Mouse (Mus musculus): ENCODE measurements around the gene Dcdc2a.

Gene Dcdc2a

GRCm38 (mm10) chr13:25098578-25098977, 42.8 kb downstream of the Dcdc2a start:
- no peak for DNase-seq

- no peak for DNase-seq
Measured at GRCm38 (mm10) chr13:25099508-25099907, 43.7 kb downstream of the Dcdc2a start.

GRCm38 (mm10) chr13:25100581-25100980, 44.8 kb downstream of the Dcdc2a start:
- no peak for DNase-seq

GRCm38 (mm10) chr13:25105671-25106070, 49.9 kb downstream of the Dcdc2a start:
- DNase-seq: no peak

- DNase-seq: no peak
Measured at GRCm38 (mm10) chr13:25106740-25107139, 50.9 kb downstream of the Dcdc2a start.

- DNase-seq: no peak
Measured at GRCm38 (mm10) chr13:25108353-25108752, 52.5 kb downstream of the Dcdc2a start.

- DNase-seq: no peak
Measured at GRCm38 (mm10) chr13:25110592-25111095, 54.8 kb downstream of the Dcdc2a start.

GRCm38 (mm10) chr13:25115429-25115881, 59.7 kb downstream of the Dcdc2a start:
- no peak for DNase-seq

GRCm38 (mm10) chr13:25115971-25116370, 60.2 kb downstream of the Dcdc2a start:
- DNase-seq: peak; percentile 30

GRCm38 (mm10) chr13:25122740-25123335, 67.0 kb downstream of the Dcdc2a start:
- no peak for DNase-seq

GRCm38 (mm10) chr13:25127216-25127615, 71.4 kb downstream of the Dcdc2a start:
- DNase-seq: no peak

- DNase-seq: no peak
Measured at GRCm38 (mm10) chr13:25127806-25128205, 72.0 kb downstream of the Dcdc2a start.

- peak; percentile 18 for DNase-seq
Measured at GRCm38 (mm10) chr13:25128766-25129165, 73.0 kb downstream of the Dcdc2a start.

GRCm38 (mm10) chr13:25143066-25143465, 87.3 kb downstream of the Dcdc2a start:
- DNase-seq: no peak

- DNase-seq: no peak
Measured at GRCm38 (mm10) chr13:25144093-25144492, 88.3 kb downstream of the Dcdc2a start.

- no peak for DNase-seq
Measured at GRCm38 (mm10) chr13:25146232-25146631, 90.4 kb downstream of the Dcdc2a start.

GRCm38 (mm10) chr13:25150154-25150781, 94.5 kb downstream of the Dcdc2a start:
- no peak for DNase-seq

GRCm38 (mm10) chr13:25150861-25151260, 95.1 kb downstream of the Dcdc2a start:
- no peak for DNase-seq

GRCm38 (mm10) chr13:25159917-25160316, 104.1 kb downstream of the Dcdc2a start:
- DNase-seq: no peak

GRCm38 (mm10) chr13:25160804-25161203, 105.0 kb downstream of the Dcdc2a start:
- no peak for DNase-seq

GRCm38 (mm10) chr13:25162594-25162993, 106.8 kb downstream of the Dcdc2a start:
- no peak for DNase-seq

- DNase-seq: no peak
Measured at GRCm38 (mm10) chr13:25168891-25169290, 113.1 kb downstream of the Dcdc2a start.

- DNase-seq: no peak
Measured at GRCm38 (mm10) chr13:25177835-25178234, 122.0 kb downstream of the Dcdc2a start.

GRCm38 (mm10) chr13:25178236-25179001, 122.6 kb downstream of the Dcdc2a start:
- DNase-seq: no peak

All from thymus, postnatal 14 days (tissue).